Mouse (Mus musculus) frontal cortex, postnatal 14 days (tissue): ENCODE data around the gene Sds.
"Not testable (repeated sequence)": the region's sequence is repeated elsewhere in the genome, so short reads cannot be mapped to it uniquely, and the experiment has no call there.

Experiments
- DNase-seq, 2 experiments: peaks; one replicate each; pipeline ENCODE4 v3.0.0; 2022; ENCODE audit warnings: low spot score in 2 of 2

The Sds gene

GRCm38 (mm10) chr5:120490679-120491192 lies 14.4 kb downstream of the Sds start:
- no peak for DNase-seq

- no peak for DNase-seq
These were observed 16.1 kb downstream of the Sds start for GRCm38 (mm10) chr5:120492437-120492836.

DNA sequence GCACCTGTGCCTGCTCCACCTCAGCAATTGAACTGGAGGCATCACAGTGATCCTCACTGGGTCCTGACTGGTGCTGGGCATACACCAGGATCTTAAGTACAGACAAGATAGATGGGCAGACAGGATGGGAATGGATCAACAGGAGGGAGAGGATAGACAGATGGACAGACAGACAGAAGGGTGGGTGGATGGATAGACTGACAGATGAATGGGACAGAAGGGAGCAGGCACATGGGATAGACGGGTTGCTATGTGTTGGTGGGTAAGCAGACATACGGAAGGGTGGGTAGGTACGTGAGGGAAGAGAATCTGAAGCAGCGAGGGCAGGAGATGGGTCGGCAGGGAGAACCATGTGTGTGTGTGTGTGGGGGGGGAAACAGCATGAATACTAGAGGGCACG lies 17.1 kb downstream of the Sds start:
- no peak for DNase-seq

- no peak for DNase-seq
These were observed 17.6 kb downstream of the Sds start for GRCm38 (mm10) chr5:120493873-120494395.

DNA sequence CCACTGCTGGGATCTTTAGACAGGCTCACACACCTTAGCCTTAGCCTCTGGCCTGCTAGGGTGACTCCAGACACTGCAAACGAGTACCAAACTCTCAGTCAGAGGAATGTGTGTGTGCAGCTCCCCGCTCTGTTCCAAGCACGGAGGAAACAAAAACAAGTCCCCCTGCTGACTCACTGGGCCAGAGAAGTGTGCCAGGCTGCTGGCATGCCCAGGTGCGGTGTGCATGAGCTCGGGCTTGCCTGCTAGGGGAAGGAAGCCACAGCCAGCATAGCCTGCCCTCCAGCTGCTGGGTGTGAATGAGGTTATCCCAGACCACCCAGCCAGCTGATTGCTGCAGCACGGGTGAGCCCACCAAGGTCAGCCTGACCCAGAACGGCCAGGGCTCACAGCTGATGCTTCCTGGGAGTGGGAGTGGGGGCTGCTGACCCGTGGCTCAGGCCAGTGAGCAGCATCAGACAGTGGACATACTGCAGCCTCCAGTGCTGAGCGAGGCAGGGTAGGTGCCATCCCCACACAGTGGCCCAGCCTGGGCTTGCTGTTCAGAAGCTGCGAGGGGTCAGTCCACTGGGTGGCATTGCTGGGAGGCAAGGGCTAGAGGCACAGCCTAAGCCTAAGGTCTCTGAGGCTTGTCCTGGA lies 18.9 kb downstream of the Sds start:
- no peak for DNase-seq

- DNase-seq: no peak
These were observed 19.4 kb downstream of the Sds start for GRCm38 (mm10) chr5:120495703-120496226.

GRCm38 (mm10) chr5:120497071-120497470 lies 20.7 kb downstream of the Sds start:
- no peak for DNase-seq

DNA sequence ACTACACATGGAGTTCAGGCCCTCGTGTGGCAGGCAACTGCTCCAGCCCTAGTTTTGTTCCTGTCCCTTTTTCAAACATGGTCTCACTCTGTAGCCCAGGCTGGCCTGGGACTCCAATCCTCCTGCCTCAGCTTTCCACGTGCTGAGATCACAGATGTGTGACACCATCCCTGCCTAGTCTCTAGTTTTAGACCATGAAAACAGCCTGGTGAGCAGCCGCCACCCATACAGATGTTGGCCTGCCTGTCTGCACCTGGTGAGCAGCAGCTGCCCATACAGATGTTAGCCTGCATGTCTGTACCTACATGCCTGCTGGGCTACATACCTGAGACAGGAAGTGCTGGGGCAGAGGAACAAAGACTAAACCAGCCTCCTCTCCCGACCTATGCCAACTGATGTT lies 22.9 kb downstream of the Sds start:
- no peak for DNase-seq

DNA sequence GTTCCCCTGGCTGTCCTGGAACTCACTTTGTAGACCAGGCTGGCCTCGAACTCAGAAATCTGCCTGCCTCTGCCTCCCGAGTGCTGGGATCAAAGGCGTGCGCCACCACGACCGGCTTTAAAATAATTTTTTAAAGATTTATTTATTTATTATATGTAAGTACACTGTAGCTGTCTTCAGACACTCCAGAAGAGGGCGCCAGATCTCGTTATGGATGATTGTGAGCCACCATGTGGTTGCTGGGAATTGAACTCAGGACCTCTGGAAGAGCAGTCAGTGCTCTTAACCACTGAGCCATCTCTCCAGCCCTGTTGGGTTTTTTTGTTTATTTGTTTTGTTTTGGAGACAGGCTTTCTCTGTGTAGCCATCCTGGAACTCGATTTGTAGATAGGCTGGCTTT lies 24.3 kb downstream of the Sds start:
- DNase-seq: not testable (repeated sequence)

- DNase-seq: peak in 1 of 2 experiments; percentile 28
These were observed 25.9 kb downstream of the Sds start for GRCm38 (mm10) chr5:120502147-120502621.

- no peak for DNase-seq
These were observed 26.4 kb downstream of the Sds start for GRCm38 (mm10) chr5:120502675-120503143.

DNA sequence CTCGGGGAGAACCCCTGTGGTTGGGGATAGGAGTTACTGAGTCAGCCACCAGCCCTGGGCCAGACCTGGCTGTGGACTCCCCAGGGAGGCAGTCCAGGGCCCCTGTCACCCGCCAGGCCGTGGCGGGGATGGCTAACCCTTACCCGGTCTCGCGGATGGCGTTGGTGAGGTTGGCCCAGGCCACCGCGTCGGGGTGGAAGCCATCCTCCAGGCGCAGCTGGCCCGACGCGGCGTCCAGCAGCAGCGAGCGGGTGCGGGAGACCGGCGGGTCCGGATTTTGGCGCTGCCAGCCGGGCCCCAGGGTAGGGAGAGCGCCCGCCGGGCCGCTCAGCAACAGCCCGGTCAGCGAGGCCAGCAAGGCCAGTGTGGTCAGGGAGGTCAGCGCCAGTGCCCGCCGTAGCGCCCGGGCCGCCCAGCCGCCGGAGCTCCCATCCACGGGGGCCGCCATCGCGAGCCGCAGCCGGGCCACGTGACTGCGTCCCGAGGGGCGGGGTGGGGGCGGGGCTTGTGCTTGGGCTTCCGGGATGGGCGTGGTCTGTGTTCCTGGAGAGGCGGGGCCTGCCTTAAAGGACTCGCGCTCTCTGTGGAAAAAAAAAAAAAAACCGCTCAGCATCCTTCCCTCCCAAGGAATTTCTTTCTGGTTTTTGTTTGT lies 26.9 kb downstream of the Sds start, which contains the start of gene Plbd2:
Gene Plbd2 (minus strand): TSS at position 482 of the 652 bp plus-strand sequence.
- DNase-seq: peak in 1 of 2 experiments; percentile 68

DNA sequence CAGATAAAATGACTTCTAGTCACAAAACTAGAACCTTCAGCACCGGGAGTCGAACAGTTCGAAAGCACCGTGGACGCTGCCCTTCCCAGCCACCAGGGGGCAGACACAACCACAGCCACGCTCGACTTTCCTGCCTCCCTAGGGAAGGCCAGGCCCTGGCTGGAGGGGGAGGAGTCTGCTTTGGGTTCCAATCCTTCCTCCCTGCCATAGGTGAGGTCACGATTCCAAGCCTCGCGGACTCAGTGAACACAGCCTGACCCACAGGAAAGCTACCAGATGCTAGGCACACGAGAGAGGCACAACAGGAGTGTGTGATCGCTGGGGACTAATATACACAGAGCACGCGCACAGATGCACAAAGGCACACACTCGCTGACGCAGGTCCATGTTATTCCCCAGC lies 29.0 kb downstream of the Sds start:
- DNase-seq: peak in 1 of 2 experiments; percentile 57

DNA sequence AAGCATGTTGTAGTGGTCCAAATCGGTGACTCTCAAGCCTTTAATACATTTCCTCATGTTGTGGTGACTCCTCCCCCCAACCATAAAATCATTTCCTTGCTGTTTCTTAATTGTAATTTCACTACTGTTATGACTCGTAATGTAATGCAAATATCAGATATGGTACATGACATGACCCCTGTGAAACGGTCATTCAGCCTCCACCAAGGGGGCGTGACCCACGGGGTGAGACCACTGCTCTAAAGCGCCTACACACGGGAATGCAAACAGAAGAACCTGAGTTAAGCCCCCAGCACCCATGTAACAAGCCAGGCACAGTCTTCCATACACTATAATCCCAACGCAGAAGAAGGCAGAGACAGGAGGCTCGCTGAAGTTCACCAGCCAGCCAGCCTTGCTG lies 29.5 kb downstream of the Sds start:
- no peak for DNase-seq

DNA sequence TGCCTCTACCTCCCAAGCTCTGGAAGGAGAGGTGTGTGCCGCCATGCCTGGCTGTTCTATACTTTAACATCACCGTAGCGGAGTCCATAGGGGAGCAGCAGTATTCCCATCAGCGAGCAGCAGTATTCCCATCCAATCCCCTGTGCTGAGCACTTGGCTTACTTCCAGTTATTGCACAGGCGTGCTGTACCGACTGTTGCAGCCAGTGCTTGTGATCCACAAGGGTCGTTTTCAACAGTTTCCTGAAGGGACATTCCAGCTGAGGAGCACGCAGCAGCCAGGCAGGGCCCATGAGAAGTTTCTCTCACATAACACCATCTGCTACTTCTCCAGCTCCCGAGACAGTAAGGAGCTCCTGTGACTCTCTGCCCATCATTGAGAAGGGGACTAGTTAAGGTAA lies 30.2 kb downstream of the Sds start:
- DNase-seq: no peak

- no peak for DNase-seq
These were observed 31.0 kb downstream of the Sds start for GRCm38 (mm10) chr5:120507311-120507710.

DNA sequence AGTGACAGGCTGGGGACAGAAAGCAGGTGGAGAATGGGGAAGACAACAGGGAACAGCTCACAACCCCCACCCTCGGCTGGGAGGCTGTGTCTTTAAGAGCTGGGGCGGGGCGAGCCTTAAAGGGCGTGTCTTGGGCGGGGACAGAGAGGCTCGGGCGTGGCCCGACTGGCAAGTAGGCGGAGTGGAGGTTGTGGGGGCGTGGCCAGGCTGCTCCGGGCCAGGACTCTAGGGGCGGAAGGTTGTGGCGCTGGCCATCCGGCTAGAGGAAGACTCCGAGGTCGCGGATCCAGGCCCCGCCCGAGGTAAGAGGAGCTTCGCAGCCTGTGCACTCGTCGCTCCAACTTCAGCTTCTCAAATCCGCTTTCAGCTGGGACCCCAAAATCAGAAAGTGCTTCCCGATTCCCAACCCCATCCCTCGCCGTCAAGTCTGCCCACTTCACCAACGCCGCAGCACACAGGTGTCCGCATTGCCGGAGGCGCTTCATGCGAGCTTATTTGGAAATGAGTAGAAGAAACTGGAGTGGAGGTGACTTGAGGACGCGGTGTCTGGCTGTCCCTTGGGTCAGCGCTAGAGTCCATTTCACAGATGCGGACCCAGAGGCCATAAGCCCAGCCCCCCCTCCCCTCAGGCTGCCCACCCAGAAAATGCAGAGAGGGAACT lies 34.8 kb downstream of the Sds start, which contains the start of gene Slc8b1:
Gene Slc8b1 (plus strand): TSS at position 187 of the 661 bp plus-strand sequence.
- peak; percentile 72 to 78 for DNase-seq

GRCm38 (mm10) chr5:120511643-120512220 lies 35.4 kb downstream of the Sds start:
- DNase-seq: no peak

DNA sequence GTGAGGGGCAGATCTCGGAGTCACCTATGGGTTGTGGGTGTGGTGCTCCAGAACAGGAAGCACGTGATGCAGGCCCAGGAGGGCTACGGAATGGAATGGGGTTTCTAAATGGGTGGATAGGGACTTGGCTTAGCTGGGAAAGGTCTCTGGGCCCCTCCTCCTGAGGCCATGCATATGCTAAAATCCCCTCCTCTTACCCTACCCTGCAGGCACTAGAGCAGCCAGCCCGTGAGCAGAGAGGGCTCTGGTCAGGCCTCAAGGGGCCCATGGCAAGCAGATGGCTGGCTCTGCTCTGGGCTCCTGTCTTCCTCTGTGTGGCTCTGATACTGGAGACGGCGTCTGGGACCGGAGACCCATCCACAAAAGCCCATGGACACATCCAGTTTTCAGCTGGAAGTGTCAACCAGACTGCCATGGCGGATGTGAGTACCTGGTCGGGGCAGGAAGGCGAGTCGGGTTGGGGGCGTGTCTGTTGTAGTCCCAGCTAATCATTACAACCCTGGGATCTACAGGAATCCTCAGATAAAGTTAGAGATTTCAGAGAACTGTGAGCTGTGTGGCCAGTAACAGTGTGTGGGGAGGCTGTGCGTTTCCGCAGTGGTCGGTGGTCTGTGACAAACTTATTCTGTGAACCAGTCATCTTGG lies 36.7 kb downstream of the Sds start:
- no peak for DNase-seq

- DNase-seq: no peak
These were observed 37.8 kb downstream of the Sds start for GRCm38 (mm10) chr5:120514031-120514677.
